ENCODE assay signal across 8 mouse cellular contexts in genomic region chr3:95992990-95993603, GRCm38 (mm10). TPM values are rescaled to one million over a fixed set of nuclear protein-coding genes. Genes with fewer than 3 reads are reported as not detected.
A peak's percentile ranks its signal among the peaks of the same experiment; 100 is the strongest.
DNase-seq lines count a peak whose midpoint lies in the region; ATAC-seq and TF ChIP-seq lines count a peak whose summit lies in the region.

No protein-coding gene starts in this region.

- H3K27ac ChIP-seq in gastrocnemius, adult 2 months, result peak overlapping the region; percentile 89
- H3K27ac ChIP-seq in forebrain, embryonic 11.5 days (ENCODE audit: low read depth, low read length), result no peak overlapping the region
- H3K27ac ChIP-seq in intestine, embryonic 15.5 days, result 0 out of 2 replicates have a peak overlapping the region, but pooled peaks have one; percentile 97
- H3K27ac ChIP-seq in macrophage, result peak overlapping the region; percentile 100

- no peak for TF ChIP-seq CTCF in gastrocnemius, adult 2 months (IDR thresholded peaks at IDR 0.05)

- intact Hi-C loops in gastrocnemius, adult 2 months (cut with DNase I), result no loop called here

- H3K4me2 ChIP-seq in forebrain, embryonic 11.5 days (ENCODE audit: low read depth, low read length, severe bottlenecking), result peak overlapping the region; percentile 75
- H3K4me2 ChIP-seq in intestine, embryonic 15.5 days (replicated peaks), result peak overlapping the region; percentile 84

- no peak for ATAC-seq in forebrain, embryonic 11.5 days (replicated peaks; ENCODE audit: low FRiP score)
- no peak for ATAC-seq in intestine, embryonic 15.5 days
- ATAC-seq in monocyte, adult 5-6 weeks (replicated peaks; ENCODE audit: insufficient number of reproducible peaks, low FRiP score, low TSS enrichment, poor library complexity, severe bottlenecking), result no peak

- peak overlapping the region; percentile 98 for H3K9ac ChIP-seq in forebrain, embryonic 11.5 days (ENCODE audit: low read length)
- H3K9ac ChIP-seq in intestine, embryonic 15.5 days, result peak overlapping the region; percentile 81; the same call in 1 of the 2 replicates

- peaks cover 22% of the 10 kb centered on the region; the same call in 1 of the 2 replicates for H3K36me3 ChIP-seq in forebrain, embryonic 11.5 days (ENCODE audit: control insufficient read depth, insufficient read depth, low read length)
- H3K36me3 ChIP-seq in intestine, embryonic 15.5 days, result 0 out of 2 replicates have a peak, but pooled peaks cover 3% of the 10 kb centered on the region
- H3K36me3 ChIP-seq in macrophage (ENCODE audit: inconsistent target), result peaks cover 29% of the 10 kb centered on the region

- H3K9me3 ChIP-seq in forebrain, embryonic 11.5 days (ENCODE audit: control insufficient read depth, low read length), result no peaks in the 10 kb centered on the region
- no peaks in the 10 kb centered on the region for H3K9me3 ChIP-seq in intestine, embryonic 15.5 days

- peaks cover 83% of the 10 kb centered on the region for H3K79me2 ChIP-seq in macrophage (ENCODE audit: inconsistent target)

- DNase-seq in gastrocnemius, adult 2 months, result no peak
- DNase-seq in gastrocnemius, postnatal 10 days, result no peak
- no peak for DNase-seq in forebrain, embryonic 11.5 days (ENCODE audit: low spot score)
- DNase-seq in embryo, embryonic 9.5 days (ENCODE audit: extremely low spot score), result no peak
- DNase-seq in cerebellum, adult 11-12 months, result no peak

- H3K27me3 ChIP-seq in forebrain, embryonic 11.5 days (ENCODE audit: control insufficient read depth, insufficient read depth, low read length), result no peaks in the 10 kb centered on the region
- no peaks in the 10 kb centered on the region for H3K27me3 ChIP-seq in intestine, embryonic 15.5 days (replicated peaks)

- H3K4me3 ChIP-seq in gastrocnemius, adult 2 months, result peak overlapping the region; percentile 92
- peak overlapping the region; percentile 83 for H3K4me3 ChIP-seq in forebrain, embryonic 11.5 days (ENCODE audit: low read depth, low read length)
- H3K4me3 ChIP-seq in intestine, embryonic 15.5 days (replicated peaks), result peak overlapping the region; percentile 77
- H3K4me3 ChIP-seq in macrophage (ENCODE audit: inconsistent target), result peak overlapping the region; percentile 91

- peaks cover 27% of the 10 kb centered on the region for H3K4me1 ChIP-seq in forebrain, embryonic 11.5 days (replicated peaks; ENCODE audit: control insufficient read depth, insufficient read depth, low read length)
- H3K4me1 ChIP-seq in intestine, embryonic 15.5 days (replicated peaks), result peaks cover 28% of the 10 kb centered on the region; the same call in 1 of the 2 replicates

- 45% methylated on average over 5 of the region's 5 CpGs for WGBS in forebrain, embryonic 11.5 days
- WGBS in intestine, embryonic 15.5 days, result 35% methylated on average over 5 of the region's 5 CpGs
- WGBS in macrophage (ENCODE audit: missing documents), result 56% methylated on average over 4 of the region's 5 CpGs

RNA-seq across cellular contexts. Expression of gene Plekho1, which starts 2.7 kb away (rescaled TPM):
- 10 to 100 TPM; 14.2 to 19.3 TPM for total RNA-seq in gastrocnemius, adult 2 months (2021)
- total RNA-seq in gastrocnemius, postnatal 10 days (2021), result 10 to 100 TPM; 56.2 to 67.9 TPM
- polyA plus RNA-seq in forebrain, embryonic 11.5 days (2014; fragmentation: Nextera tagmentation; extraction: Ambion mirVana), result 82.5 and 85.6 TPM in 2 replicates
- 28.0 and 30.1 TPM in 2 replicates for polyA plus RNA-seq in intestine, embryonic 15.5 days (2015; fragmentation: Nextera tagmentation; extraction: Ambion mirVana)
- 100 to 1,000 TPM; 115 to 354 (median 220) TPM for total RNA-seq in macrophage (2018; cell fraction: chromatin; rRNA removed)
- 100 to 1,000 TPM; 154 to 259 (median 208) TPM for total RNA-seq in macrophage (2018; cell fraction: cytosol; rRNA removed)
- 100 to 1,000 TPM; 160 to 320 (median 230) TPM for total RNA-seq in macrophage (2018; cell fraction: nucleus; rRNA removed)
- polyA plus RNA-seq in macrophage (2018), result 189 to 264 TPM (median 249 TPM) in 3 replicates
- total RNA-seq in monocyte, adult 5-6 weeks (2017), result 73.1 to 144 TPM (median 131 TPM) in 3 replicates
